Mouse (Mus musculus): ENCODE results near the gene Gm45233. TPM values are rescaled to one million over a fixed set of nuclear protein-coding genes. Genes with fewer than 3 reads are reported as not detected.

Gene Gm45233
- polyA plus RNA-seq, 1 experiment from 2014 or later, result 0.31 TPM

- no peaks in the 10 kb centered on the region for H3K9me3 ChIP-seq (replicated peaks)
- H3K4me3 ChIP-seq, result no peak overlapping the region
- H3K27me3 ChIP-seq, result peaks cover 48% of the 10 kb centered on the region
- no peak for ATAC-seq (replicated peaks; ENCODE audit: insufficient number of reproducible peaks, insufficient read depth, low FRiP score, low read depth)
- no peak overlapping the region for H3K9ac ChIP-seq
- WGBS, result 11% methylated on average over 23 of the region's 23 CpGs
- H3K27ac ChIP-seq, result no peak overlapping the region
- H3K4me2 ChIP-seq, result no peak overlapping the region
- H3K4me1 ChIP-seq (replicated peaks), result peaks cover 9% of the 10 kb centered on the region
- no peaks in the 10 kb centered on the region for H3K36me3 ChIP-seq
These were observed 31.8 kb downstream of the Gm45233 start for GRCm38 (mm10) chr7:43475706-43476105.

GRCm38 (mm10) chr7:43476376-43476775 lies 32.4 kb downstream of the Gm45233 start:
- no peak for ATAC-seq (replicated peaks; ENCODE audit: insufficient number of reproducible peaks, insufficient read depth, low FRiP score, low read depth)
- Histone ChIP-seq H3K27ac (no peak overlapping the region), H3K4me3 (no peak overlapping the region), H3K4me1 (replicated peaks) (peaks cover 9% of the 10 kb centered on the region), H3K27me3 (peaks cover 48% of the 10 kb centered on the region), H3K9me3 (replicated peaks) (no peaks in the 10 kb centered on the region), H3K36me3 (no peaks in the 10 kb centered on the region), H3K9ac (no peak overlapping the region), H3K4me2 (peak overlapping the region; percentile 27; the same call in 1 of the 2 replicates)
- 1% methylated on average over 13 of the region's 13 CpGs for WGBS

- H3K27ac ChIP-seq, result no peak overlapping the region
- no peaks in the 10 kb centered on the region for H3K9me3 ChIP-seq (replicated peaks)
- WGBS, result 67% methylated on average over 3 of the region's 3 CpGs
- no peak overlapping the region for H3K4me2 ChIP-seq
- peaks cover 29% of the 10 kb centered on the region for H3K27me3 ChIP-seq
- H3K9ac ChIP-seq, result no peak overlapping the region
- H3K4me3 ChIP-seq, result no peak overlapping the region
- H3K36me3 ChIP-seq, result no peaks in the 10 kb centered on the region
- no peak for ATAC-seq (replicated peaks; ENCODE audit: insufficient number of reproducible peaks, insufficient read depth, low FRiP score, low read depth)
- H3K4me1 ChIP-seq (replicated peaks), result peaks cover 11% of the 10 kb centered on the region
These were observed 37.3 kb downstream of the Gm45233 start for GRCm38 (mm10) chr7:43481191-43481590.

GRCm38 (mm10) chr7:43482090-43482716 lies 38.3 kb downstream of the Gm45233 start:
- H3K27ac ChIP-seq, result no peak overlapping the region
- H3K4me1 ChIP-seq (replicated peaks), result peaks cover 7% of the 10 kb centered on the region
- 53% methylated on average over 8 of the region's 8 CpGs for WGBS
- no peak overlapping the region for H3K4me2 ChIP-seq
- ATAC-seq (replicated peaks; ENCODE audit: insufficient number of reproducible peaks, insufficient read depth, low FRiP score, low read depth), result peak; percentile 42
- peaks cover 19% of the 10 kb centered on the region for H3K27me3 ChIP-seq
- H3K4me3 ChIP-seq, result no peak overlapping the region
- H3K9ac ChIP-seq, result no peak overlapping the region
- H3K9me3 ChIP-seq (replicated peaks), result no peaks in the 10 kb centered on the region
- no peaks in the 10 kb centered on the region for H3K36me3 ChIP-seq

- 4% methylated on average over 10 of the region's 10 CpGs for WGBS
- H3K9me3 ChIP-seq (replicated peaks), result no peaks in the 10 kb centered on the region
- H3K4me2 ChIP-seq, result no peak overlapping the region
- H3K36me3 ChIP-seq, result no peaks in the 10 kb centered on the region
- peaks cover 11% of the 10 kb centered on the region for H3K27me3 ChIP-seq
- H3K4me1 ChIP-seq (replicated peaks), result peaks cover 7% of the 10 kb centered on the region
- no peak for ATAC-seq (replicated peaks; ENCODE audit: insufficient number of reproducible peaks, insufficient read depth, low FRiP score, low read depth)
- no peak overlapping the region for H3K27ac ChIP-seq
- no peak overlapping the region for H3K4me3 ChIP-seq
- no peak overlapping the region for H3K9ac ChIP-seq
These were observed 39.3 kb downstream of the Gm45233 start for GRCm38 (mm10) chr7:43483236-43483635.

GRCm38 (mm10) chr7:43488646-43489045 lies 44.7 kb downstream of the Gm45233 start:
- no peak overlapping the region for H3K9ac ChIP-seq
- H3K4me3 ChIP-seq, result no peak overlapping the region

GRCm38 (mm10) chr7:43489631-43490125 lies 45.8 kb downstream of the Gm45233 start, which contains the start of gene Iglon5:
Gene Iglon5, minus strand, starts transcription at chr7:43490075.
- no peaks in the 10 kb centered on the region for H3K9me3 ChIP-seq (replicated peaks)
- no peak within 1 kb of the TSS for H3K27ac ChIP-seq
- peak within 1 kb of the TSS; percentile 62 for H3K4me2 ChIP-seq
- WGBS, result 3% methylated on average over 25 of the region's 41 CpGs
- ATAC-seq (replicated peaks; ENCODE audit: insufficient number of reproducible peaks, insufficient read depth, low FRiP score, low read depth), result peak; percentile 36; the same call in 1 of the 2 replicates
- peak within 1 kb of the TSS; percentile 38; the same call in 1 of the 2 replicates for H3K9ac ChIP-seq
- H3K27me3 ChIP-seq, result peaks cover 45% of the 10 kb centered on the region
- H3K4me3 ChIP-seq, result peak within 1 kb of the TSS; percentile 42
- H3K4me1 ChIP-seq (replicated peaks), result peaks cover 3% of the 10 kb centered on the region
- no peaks in the 10 kb centered on the region for H3K36me3 ChIP-seq

More at GRCm38 (mm10) chr7:43488646-43489045, 44.7 kb downstream of the Gm45233 start:
- peaks cover 3% of the 10 kb centered on the region for H3K4me1 ChIP-seq (replicated peaks)
- ATAC-seq (replicated peaks; ENCODE audit: insufficient number of reproducible peaks, insufficient read depth, low FRiP score, low read depth), result no peak
- no peaks in the 10 kb centered on the region for H3K9me3 ChIP-seq (replicated peaks)
- 41% methylated on average over 5 of the region's 5 CpGs for WGBS
- peaks cover 40% of the 10 kb centered on the region for H3K27me3 ChIP-seq
- no peak overlapping the region for H3K27ac ChIP-seq
- no peak overlapping the region for H3K4me2 ChIP-seq
- H3K36me3 ChIP-seq, result no peaks in the 10 kb centered on the region

GRCm38 (mm10) chr7:43490182-43490584 lies 46.3 kb downstream of the Gm45233 start:
- Histone ChIP-seq H3K4me3 (peak overlapping the region; percentile 42), H3K9me3 (replicated peaks) (no peaks in the 10 kb centered on the region), H3K27me3 (peaks cover 50% of the 10 kb centered on the region), H3K4me1 (replicated peaks) (peaks cover 3% of the 10 kb centered on the region), H3K36me3 (no peaks in the 10 kb centered on the region), H3K27ac (no peak overlapping the region), H3K9ac (no peak overlapping the region; the same call in 1 of the 2 replicates), H3K4me2 (peak overlapping the region; percentile 62)
- WGBS, result 4% methylated on average over 10 of the region's 13 CpGs
- ATAC-seq (replicated peaks; ENCODE audit: insufficient number of reproducible peaks, insufficient read depth, low FRiP score, low read depth), result no peak; the same call in 1 of the 2 replicates

- no peak for ATAC-seq (replicated peaks; ENCODE audit: insufficient number of reproducible peaks, insufficient read depth, low FRiP score, low read depth)
These were observed 46.9 kb downstream of the Gm45233 start for GRCm38 (mm10) chr7:43490861-43491260.

GRCm38 (mm10) chr7:43495343-43496021 lies 51.6 kb downstream of the Gm45233 start:
- Histone ChIP-seq H3K4me1 (replicated peaks) (no peaks in the 10 kb centered on the region), H3K27ac (no peak overlapping the region), H3K9ac (no peak overlapping the region), H3K36me3 (no peaks in the 10 kb centered on the region), H3K4me3 (no peak overlapping the region), H3K27me3 (peaks cover 33% of the 10 kb centered on the region), H3K4me2 (no peak overlapping the region), H3K9me3 (replicated peaks) (no peaks in the 10 kb centered on the region)
- WGBS, result 19% methylated on average over 21 of the region's 21 CpGs
- 0 out of 2 replicates have a peak, but pooled peaks have one; percentile 21 for ATAC-seq (replicated peaks; ENCODE audit: insufficient number of reproducible peaks, insufficient read depth, low FRiP score, low read depth)

More at GRCm38 (mm10) chr7:43490861-43491260, 46.9 kb downstream of the Gm45233 start:
- no peak overlapping the region for H3K27ac ChIP-seq
- no peak overlapping the region for H3K4me2 ChIP-seq
- H3K36me3 ChIP-seq, result no peaks in the 10 kb centered on the region
- H3K4me3 ChIP-seq, result no peak overlapping the region
- 56% methylated on average over 9 of the region's 9 CpGs for WGBS
- no peak overlapping the region for H3K9ac ChIP-seq
- H3K9me3 ChIP-seq (replicated peaks), result no peaks in the 10 kb centered on the region
- peaks cover 56% of the 10 kb centered on the region for H3K27me3 ChIP-seq
- H3K4me1 ChIP-seq (replicated peaks), result peaks cover 3% of the 10 kb centered on the region

- no peak for ATAC-seq (replicated peaks; ENCODE audit: insufficient number of reproducible peaks, insufficient read depth, low FRiP score, low read depth)
- Histone ChIP-seq H3K27ac (no peak overlapping the region), H3K4me2 (no peak overlapping the region), H3K9ac (no peak overlapping the region), H3K9me3 (replicated peaks) (no peaks in the 10 kb centered on the region), H3K36me3 (no peaks in the 10 kb centered on the region), H3K27me3 (no peaks in the 10 kb centered on the region), H3K4me1 (replicated peaks) (no peaks in the 10 kb centered on the region), H3K4me3 (no peak overlapping the region)
- 42% methylated on average over 4 of the region's 4 CpGs for WGBS
These were observed 68.0 kb downstream of the Gm45233 start for GRCm38 (mm10) chr7:43511707-43512478.
